Mouse (Mus musculus) retina, postnatal 7 days (tissue): ENCODE measurements around the gene Dapp1.
"Not testable (repeated sequence)": the region's sequence is repeated elsewhere in the genome, so short reads cannot be mapped to it uniquely, and the experiment has no call there.

Experiments used
- DNase-seq: peaks from one replicate; pipeline ENCODE4 v3.0.0-alpha.2; 2012; ENCODE audit warnings: low read depth, low spot score

Gene Dapp1

GRCm38 (mm10) chr3:137989405-137989804 is 8.1 kb upstream of the Dapp1 start:
- DNase-seq, result no peak

DNA sequence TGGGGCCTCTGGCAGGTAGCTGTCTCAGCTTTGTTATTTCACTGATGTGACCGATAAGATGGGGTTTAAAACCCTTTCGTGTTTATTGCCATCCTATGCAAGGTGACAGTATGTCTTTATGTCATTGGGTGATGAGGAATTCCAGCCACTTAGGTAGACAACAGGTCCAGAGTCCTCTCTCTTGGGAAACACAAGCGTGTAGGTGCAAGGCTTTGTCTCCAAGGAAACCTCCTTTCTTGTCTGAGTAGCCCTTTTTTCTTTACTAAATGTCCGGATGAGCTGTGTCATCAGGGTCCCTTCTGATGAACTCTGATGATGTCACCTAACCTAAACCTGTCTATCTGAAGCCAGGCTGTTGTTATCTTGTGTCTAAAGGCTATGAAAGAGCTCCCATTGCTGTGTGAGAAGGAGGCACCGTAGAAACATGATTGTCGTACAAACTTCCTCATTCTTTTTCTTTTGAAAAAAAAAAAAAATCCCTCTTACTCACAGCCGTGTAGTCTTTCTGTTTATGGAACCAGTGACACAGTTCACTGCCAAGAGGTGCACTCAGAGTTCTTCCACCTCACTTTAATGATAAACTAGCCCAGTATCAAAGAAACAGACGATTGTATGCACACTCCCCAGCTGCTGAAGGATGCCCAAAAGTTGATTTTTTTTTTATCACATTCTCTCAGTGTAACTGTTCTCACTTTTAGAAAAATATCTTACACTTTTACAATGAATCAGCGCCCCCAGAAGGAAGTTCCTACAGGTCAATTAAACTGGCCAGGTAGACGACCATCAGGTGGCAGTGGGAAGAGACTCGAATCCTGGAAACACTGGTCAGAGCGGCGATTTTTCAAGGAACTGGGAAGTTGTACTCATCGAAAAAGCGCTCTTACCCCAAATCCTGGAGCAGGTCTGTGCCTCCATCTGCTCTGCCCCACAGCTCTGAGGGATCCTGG is 637 bp downstream of the Dapp1 start:
- no peak for DNase-seq

DNA sequence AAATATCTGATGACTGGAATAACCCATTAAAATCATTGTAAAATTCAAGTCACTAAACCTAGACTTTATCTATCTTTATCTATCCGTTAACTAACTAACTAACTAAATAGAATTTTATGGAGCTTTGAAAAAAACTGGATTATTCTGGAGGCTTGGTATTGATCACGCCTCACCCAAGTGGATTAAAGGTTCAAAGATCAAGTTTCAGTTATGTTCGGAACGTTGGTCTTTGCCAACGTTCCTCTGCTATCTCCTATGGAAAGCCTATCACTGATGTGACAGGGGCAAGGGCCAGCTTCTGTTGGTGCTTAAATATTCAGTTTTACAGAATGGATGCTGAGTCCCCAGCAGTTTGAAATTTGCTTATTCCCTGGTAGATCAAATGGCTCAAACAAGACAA is 3.1 kb downstream of the Dapp1 start:
- DNase-seq, result no peak

DNA sequence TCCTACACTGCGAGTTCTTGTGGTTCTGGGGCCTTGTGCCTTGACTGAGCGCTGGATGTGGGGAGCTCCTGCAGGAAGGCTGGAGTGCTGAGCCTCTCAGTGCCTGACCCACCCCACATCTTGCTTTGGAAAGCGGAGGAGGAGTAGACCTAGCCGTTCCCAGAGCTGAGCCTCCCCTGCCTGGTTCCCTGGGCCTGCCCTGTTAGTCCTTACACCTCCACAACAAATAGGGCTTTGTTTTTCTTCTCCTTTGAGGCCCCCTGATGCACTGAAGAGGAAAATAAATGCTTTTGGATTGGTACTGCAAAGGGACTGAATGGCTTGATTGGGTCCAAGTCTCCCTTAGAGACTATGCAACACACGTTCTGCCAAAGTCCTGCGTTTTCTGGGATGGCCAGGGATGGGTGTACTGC is 3.7 kb downstream of the Dapp1 start:
- no peak for DNase-seq

DNA sequence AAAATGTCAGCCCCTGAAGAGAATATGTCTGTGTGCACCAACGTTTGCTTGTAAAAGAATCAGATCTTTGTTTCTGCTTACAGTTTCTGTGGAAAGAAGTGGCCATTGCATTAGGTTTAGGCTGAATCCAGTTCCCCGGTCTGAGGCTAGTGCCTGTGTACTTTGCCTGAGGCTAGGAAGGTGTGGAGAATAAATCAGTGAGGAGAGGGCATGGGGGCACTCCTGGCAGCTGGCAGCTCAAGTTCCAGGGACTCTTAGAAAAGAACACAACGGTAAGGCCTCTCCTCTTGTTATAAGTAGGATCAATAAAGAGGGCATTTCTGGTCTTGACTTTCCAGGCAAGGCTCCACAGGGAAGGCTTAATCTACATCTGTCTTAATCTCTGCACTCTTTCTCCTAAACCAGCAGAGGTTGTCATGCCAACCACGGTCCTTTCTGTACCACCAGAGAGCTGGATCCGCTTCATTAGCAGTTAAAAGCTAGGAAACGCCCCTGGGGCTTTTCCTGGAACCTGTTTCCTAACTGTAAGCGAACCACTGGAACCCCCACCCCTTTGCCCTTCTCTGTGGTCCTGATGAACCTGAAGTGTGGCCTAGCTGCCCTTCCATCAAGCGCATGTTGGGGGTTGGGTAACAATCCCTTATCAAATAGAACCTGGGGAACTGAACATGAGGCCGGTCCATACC is 4.3 kb downstream of the Dapp1 start:
- DNase-seq, result no peak

DNA sequence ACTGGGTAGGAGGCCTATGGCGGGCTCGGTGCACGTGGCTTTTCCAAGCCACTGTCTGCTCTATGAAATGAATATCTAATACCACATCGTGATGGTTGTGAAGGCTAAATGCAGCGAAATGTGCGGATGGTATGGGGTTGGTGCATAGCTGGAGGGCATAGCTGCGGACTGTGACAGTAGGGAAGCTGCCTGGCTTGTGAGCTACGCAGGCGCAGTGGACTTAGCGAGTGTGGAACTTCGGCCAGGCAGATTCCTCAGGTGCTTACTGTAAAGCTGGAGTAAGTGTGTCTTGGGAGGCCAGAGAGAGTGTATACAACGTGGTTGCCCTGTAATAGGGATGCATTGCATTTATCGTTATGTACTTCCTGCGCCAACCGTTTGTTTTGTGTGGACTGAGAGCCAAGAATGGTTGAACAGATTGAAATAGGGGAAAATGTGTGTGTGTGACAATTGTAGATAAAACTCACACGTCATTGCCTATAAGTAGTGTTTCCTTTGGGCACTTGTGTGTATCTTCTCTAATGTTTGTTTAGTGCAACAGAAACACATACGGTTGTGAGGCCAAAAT is 5.4 kb downstream of the Dapp1 start:
- DNase-seq, result no peak

- no peak for DNase-seq
These were observed 5.9 kb downstream of the Dapp1 start for GRCm38 (mm10) chr3:137975435-137975834.

- no peak for DNase-seq
These were observed 7.0 kb downstream of the Dapp1 start for GRCm38 (mm10) chr3:137974306-137974705.

DNA sequence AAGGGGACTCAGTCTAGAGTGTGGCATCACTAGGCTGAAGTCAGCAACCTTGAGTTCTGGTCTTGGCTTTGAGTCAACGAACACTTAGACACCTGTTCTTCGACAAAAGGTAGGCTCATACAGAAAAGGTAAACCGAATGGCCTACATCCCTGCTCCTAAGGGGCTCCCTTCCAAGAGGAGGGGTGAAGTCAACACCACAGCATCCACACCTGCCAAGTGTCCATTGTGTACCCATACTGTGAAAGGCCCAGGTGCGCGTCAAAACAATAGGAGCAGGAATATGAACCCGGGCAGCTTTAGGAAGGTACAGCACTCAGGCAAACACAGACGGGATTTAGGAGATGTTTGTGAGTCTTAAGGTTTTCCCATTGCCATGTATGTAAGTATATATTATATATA is 8.4 kb downstream of the Dapp1 start:
- DNase-seq, result no peak

DNA sequence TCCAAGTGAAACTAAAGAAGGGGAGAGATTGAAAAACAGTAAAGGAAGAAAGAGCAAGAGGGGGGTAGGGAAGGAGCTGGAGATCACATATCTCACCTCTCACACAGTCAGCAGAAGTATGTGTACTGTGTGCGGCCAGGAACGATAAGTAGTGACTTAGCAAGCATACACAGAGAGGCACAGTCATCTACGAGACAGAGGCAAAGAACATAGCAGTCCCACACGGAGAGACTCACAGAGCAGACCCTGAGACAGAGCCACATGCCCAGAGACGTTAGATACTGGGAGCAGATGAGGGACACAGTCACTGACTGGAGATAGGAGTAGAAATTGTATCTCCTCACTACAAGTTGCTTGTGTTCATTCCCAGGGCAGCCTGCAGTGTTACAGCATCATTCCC is 9.1 kb downstream of the Dapp1 start:
- no peak for DNase-seq

GRCm38 (mm10) chr3:137969951-137970350 is 11.4 kb downstream of the Dapp1 start:
- DNase-seq, result peak; percentile 38

GRCm38 (mm10) chr3:137968820-137969486 is 12.4 kb downstream of the Dapp1 start:
- DNase-seq, result no peak

- DNase-seq, result no peak
These were observed 13.1 kb downstream of the Dapp1 start for GRCm38 (mm10) chr3:137968105-137968819.

GRCm38 (mm10) chr3:137964014-137964413 is 17.3 kb downstream of the Dapp1 start:
- not testable (repeated sequence) for DNase-seq

GRCm38 (mm10) chr3:137963508-137963907 is 17.8 kb downstream of the Dapp1 start:
- no peak for DNase-seq

DNA sequence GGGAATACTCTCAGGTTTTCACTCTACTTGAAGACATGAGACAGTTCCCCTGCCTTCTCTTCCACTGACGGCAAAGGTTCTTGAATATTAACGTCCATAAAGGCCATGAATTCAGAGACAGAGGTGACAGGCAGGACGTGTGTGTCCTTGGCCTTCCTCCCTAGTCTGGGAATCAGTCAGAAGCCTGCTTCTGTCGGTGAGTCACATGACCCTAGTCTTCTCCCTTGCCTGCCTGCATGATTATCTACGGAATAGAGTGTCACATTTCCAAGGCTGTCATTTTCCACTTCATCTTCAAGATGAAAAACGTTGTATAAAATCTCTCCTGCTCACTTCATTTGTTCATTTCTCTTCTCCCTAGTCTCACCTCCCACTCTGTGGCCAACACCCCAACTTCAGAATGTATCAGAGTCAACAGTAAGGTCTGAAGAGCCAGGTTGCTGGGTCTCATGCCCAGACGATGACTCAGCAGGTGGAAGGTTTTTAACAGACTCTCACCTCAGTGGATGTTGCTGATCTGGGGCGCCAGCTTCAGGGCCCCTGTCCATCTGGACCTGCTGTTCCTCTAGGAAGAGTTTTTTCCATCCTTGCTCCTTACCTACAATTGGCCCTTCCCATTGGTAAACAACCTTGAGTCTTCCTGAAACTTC is 19.5 kb downstream of the Dapp1 start:
- DNase-seq, result no peak

DNA sequence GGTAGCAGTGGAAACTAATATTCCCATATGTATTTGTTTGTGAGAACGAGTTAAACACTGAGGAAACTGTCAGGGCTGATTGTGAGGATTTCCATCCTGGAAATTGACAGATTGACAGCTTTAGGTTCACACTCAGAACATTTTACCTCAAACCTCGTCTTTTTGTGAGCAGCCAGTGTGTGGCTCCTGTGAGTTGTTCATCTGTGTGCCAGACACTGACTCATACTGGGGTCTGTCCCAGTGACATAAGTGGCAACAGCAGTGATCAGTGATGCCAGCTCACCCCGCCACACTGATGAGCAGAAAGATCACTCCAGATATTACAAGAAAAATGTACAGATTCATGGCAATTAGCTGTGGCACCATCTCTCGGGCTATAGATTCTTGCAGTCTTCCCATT is 21.9 kb downstream of the Dapp1 start:
- DNase-seq, result no peak

- DNase-seq, result no peak
These were observed 23.0 kb downstream of the Dapp1 start for GRCm38 (mm10) chr3:137958352-137958751.

GRCm38 (mm10) chr3:137957864-137958263 is 23.5 kb downstream of the Dapp1 start:
- DNase-seq, result no peak

GRCm38 (mm10) chr3:137955560-137956081 is 25.7 kb downstream of the Dapp1 start:
- no peak for DNase-seq
